Mouse (Mus musculus) megakaryocyte, embryonic 14.5 days (primary cell): ENCODE measurements around the gene Naa25. TPM values are rescaled to one million over a fixed set of nuclear protein-coding genes. Genes with fewer than 3 reads are reported as not detected.

ENCODE experiments used
- H3K27me3 ChIP-seq: replicated peaks from 2 replicates; pipeline ENCODE3; 2012; ENCODE audit warnings: inconsistent platforms
- H3K36me3 ChIP-seq: replicated peaks from 2 replicates; pipeline ENCODE3; 2012; ENCODE audit warnings: low read length, inconsistent platforms, mixed read lengths
- H3K4me1 ChIP-seq: 2 replicates; pipeline ENCODE4 v1.6.1; 2012; ENCODE audit warnings: inconsistent platforms
- H3K4me3 ChIP-seq: replicated peaks from 2 replicates; pipeline ENCODE3; 2012; ENCODE audit warnings: moderate library complexity, mild to moderate bottlenecking, inconsistent platforms
- H3K9me3 ChIP-seq: 2 replicates; pipeline ENCODE4 v1.6.1; 2012; ENCODE audit warnings: inconsistent platforms
- FLI1 ChIP-seq: IDR thresholded peaks from 2 replicates; pipeline ENCODE4 v1.6.1; 2012; ENCODE audit warnings: low read length, inconsistent platforms, mixed read lengths
- GATA1 ChIP-seq: IDR thresholded peaks from 3 replicates; pipeline ENCODE4 v1.6.1; 2012; ENCODE audit warnings: mixed read lengths, low read length, inconsistent platforms, borderline replicate concordance
- polyA plus RNA-seq: library from polyadenylated mRNA; stranded (reverse); fragments of >175 nt; gene quantifications from 2 replicates; pipeline ENCODE4 v1.2.3, GENCODE M21; 2012; ENCODE audit warnings: low replicate concordance; ENCODE audit not compliant: insufficient read depth

The Naa25 gene
- polyA plus RNA-seq, 1 experiment = 1.0 TPM

GRCm38 (mm10) chr5:121462967-121463366, 65.2 kb downstream of the Naa25 start:
- H3K4me3 ChIP-seq = no peak overlapping the region
- TF ChIP-seq FLI1 (no peak), GATA1 (no peak)
- H3K27me3 ChIP-seq = peaks cover 11% of the 10 kb centered on the region
- peaks cover 24% of the 10 kb centered on the region for H3K4me1 ChIP-seq
- peaks cover 6% of the 10 kb centered on the region for H3K9me3 ChIP-seq
- no peaks in the 10 kb centered on the region for H3K36me3 ChIP-seq

GRCm38 (mm10) chr5:121463601-121464250, 66.0 kb downstream of the Naa25 start:
- no peak overlapping the region for H3K4me3 ChIP-seq
- H3K4me1 ChIP-seq = peaks cover 24% of the 10 kb centered on the region
- TF ChIP-seq GATA1 (no peak), FLI1 (no peak)
- peaks cover 6% of the 10 kb centered on the region for H3K9me3 ChIP-seq
- no peaks in the 10 kb centered on the region for H3K36me3 ChIP-seq
- peaks cover 11% of the 10 kb centered on the region for H3K27me3 ChIP-seq

GRCm38 (mm10) chr5:121469566-121469965, 71.8 kb downstream of the Naa25 start:
- peaks cover 2% of the 10 kb centered on the region for H3K27me3 ChIP-seq
- H3K36me3 ChIP-seq = no peaks in the 10 kb centered on the region
- TF ChIP-seq FLI1 (no peak), GATA1 (no peak)
- H3K4me3 ChIP-seq = peak overlapping the region; percentile 40
- peaks cover 31% of the 10 kb centered on the region for H3K4me1 ChIP-seq
- H3K9me3 ChIP-seq = no peaks in the 10 kb centered on the region

- no peaks in the 10 kb centered on the region for H3K36me3 ChIP-seq
- H3K27me3 ChIP-seq = peaks cover 2% of the 10 kb centered on the region
- H3K4me3 ChIP-seq = no peak overlapping the region
- H3K9me3 ChIP-seq = no peaks in the 10 kb centered on the region
- TF ChIP-seq GATA1 = no peak
- no peak for TF ChIP-seq FLI1
- H3K4me1 ChIP-seq = peaks cover 50% of the 10 kb centered on the region
Measured at GRCm38 (mm10) chr5:121472411-121472810, 74.7 kb downstream of the Naa25 start.

- H3K9me3 ChIP-seq = no peaks in the 10 kb centered on the region
- peaks cover 48% of the 10 kb centered on the region for H3K4me1 ChIP-seq
- TF ChIP-seq FLI1 (no peak), GATA1 (no peak)
Measured at GRCm38 (mm10) chr5:121474610-121475009, 76.9 kb downstream of the Naa25 start.

GRCm38 (mm10) chr5:121476040-121476439, 78.3 kb downstream of the Naa25 start:
- Histone ChIP-seq H3K27me3 (no peaks in the 10 kb centered on the region), H3K9me3 (no peaks in the 10 kb centered on the region), H3K4me3 (no peak overlapping the region), H3K4me1 (peaks cover 37% of the 10 kb centered on the region), H3K36me3 (no peaks in the 10 kb centered on the region)
- no peak for TF ChIP-seq GATA1
- TF ChIP-seq FLI1 = no peak

More at GRCm38 (mm10) chr5:121474610-121475009, 76.9 kb downstream of the Naa25 start:
- no peak overlapping the region for H3K4me3 ChIP-seq
- peaks cover 2% of the 10 kb centered on the region for H3K27me3 ChIP-seq
- H3K36me3 ChIP-seq = no peaks in the 10 kb centered on the region

GRCm38 (mm10) chr5:121477680-121478079, 79.9 kb downstream of the Naa25 start:
- Histone ChIP-seq H3K4me1 (peaks cover 28% of the 10 kb centered on the region), H3K36me3 (no peaks in the 10 kb centered on the region), H3K4me3 (no peak overlapping the region), H3K9me3 (no peaks in the 10 kb centered on the region), H3K27me3 (peaks cover 11% of the 10 kb centered on the region)
- TF ChIP-seq FLI1 (no peak), GATA1 (no peak)

GRCm38 (mm10) chr5:121484801-121485200, 87.1 kb downstream of the Naa25 start:
- Histone ChIP-seq H3K27me3 (peaks cover 43% of the 10 kb centered on the region), H3K36me3 (no peaks in the 10 kb centered on the region), H3K9me3 (no peaks in the 10 kb centered on the region), H3K4me1 (peaks cover 4% of the 10 kb centered on the region), H3K4me3 (no peak overlapping the region)
- no peak for TF ChIP-seq GATA1
- no peak for TF ChIP-seq FLI1

- TF ChIP-seq FLI1 (no peak), GATA1 (no peak)
- Histone ChIP-seq H3K9me3 (no peaks in the 10 kb centered on the region), H3K27me3 (peaks cover 34% of the 10 kb centered on the region), H3K36me3 (no peaks in the 10 kb centered on the region), H3K4me3 (no peak overlapping the region), H3K4me1 (0 out of 2 replicates have a peak, but pooled peaks cover 3% of the 10 kb centered on the region)
Measured at GRCm38 (mm10) chr5:121493305-121493704, 95.6 kb downstream of the Naa25 start.

Other genes starting within 250 kb of the Naa25 start
- gene Ptpn11, start 206.5 kb upstream of the Naa25 start, polyA plus RNA-seq = 45.4 and 67.9 TPM in 2 replicates
- 95.5 and 547 TPM in 2 replicates for gene Rpl6, start 193.5 kb upstream of the Naa25 start, polyA plus RNA-seq
- 8.6 and 14.0 TPM in 2 replicates for gene Hectd4, start 177.7 kb upstream of the Naa25 start, polyA plus RNA-seq
- gene Trafd1, start 12.3 kb upstream of the Naa25 start, polyA plus RNA-seq = 34.2 and 34.9 TPM in 2 replicates
- gene Tmem116, start 54.0 kb downstream of the Naa25 start, polyA plus RNA-seq = 0.93 TPM in 1 of 2 replicates, not detected in the other
- 132 and 257 TPM in 2 replicates for gene Erp29, start 54.6 kb downstream of the Naa25 start, polyA plus RNA-seq
- 0.07 TPM in 1 of 2 replicates, not detected in the other for gene Adam1b, start 105.5 kb downstream of the Naa25 start, polyA plus RNA-seq
- not detected in 2 replicates for gene Adam1a, start 147.5 kb downstream of the Naa25 start, polyA plus RNA-seq
- gene Gm42878, start 147.5 kb downstream of the Naa25 start, polyA plus RNA-seq = not detected in 2 replicates
- gene Mapkapk5, start 148.0 kb downstream of the Naa25 start, polyA plus RNA-seq = 54.2 and 85.9 TPM in 2 replicates
- 768 and 846 TPM in 2 replicates for gene Aldh2, start 195.9 kb downstream of the Naa25 start, polyA plus RNA-seq
- 2.2 and 2.6 TPM in 2 replicates for gene Acad12, start 221.0 kb downstream of the Naa25 start, polyA plus RNA-seq